Mouse (Mus musculus): ENCODE data around the gene Tm9sf4. TPM values are rescaled to one million over a fixed set of nuclear protein-coding genes. Genes with fewer than 3 reads are reported as not detected.

Tm9sf4 gene
- polyA plus RNA-seq, 1 experiment = 43.4 TPM

DNA sequence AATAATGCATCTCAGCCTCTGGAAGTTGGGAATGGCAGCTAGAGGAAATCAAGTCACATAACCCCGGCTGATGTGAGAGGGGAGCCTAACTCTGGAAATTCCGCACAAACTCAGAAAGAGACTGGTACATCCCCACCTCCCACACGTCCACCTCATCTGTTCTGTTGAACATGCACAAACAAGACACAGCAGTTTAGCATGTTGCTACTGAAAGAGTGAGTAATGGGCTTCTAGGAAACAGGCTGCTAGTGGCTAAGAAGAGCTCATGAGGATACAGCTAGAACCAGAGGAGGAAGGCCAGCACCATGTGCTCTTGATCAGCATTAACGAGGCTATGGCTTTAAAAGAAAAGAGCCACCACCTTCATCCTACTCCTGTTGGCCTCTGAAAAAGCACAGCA, 76.8 kb downstream of the Tm9sf4 start:
- H3K79me3 ChIP-seq (ENCODE audit: low read depth) = peaks cover 38% of the 10 kb centered on the region
- H3ac ChIP-seq (ENCODE audit: control insufficient read depth, insufficient read length, low read depth) = no peak overlapping the region
- H3K36me3 ChIP-seq (ENCODE audit: control insufficient read depth, insufficient read depth) = peaks cover 46% of the 10 kb centered on the region
- TF ChIP-seq CTCF (IDR thresholded peaks at IDR 0.05; ENCODE audit: control insufficient read depth, insufficient read depth, insufficient read length) (no peak), MYOD1 (IDR thresholded peaks at IDR 0.05; ENCODE audit: control insufficient read depth, insufficient read length, low read depth) (no peak), CEBPB (IDR thresholded peaks at IDR 0.05; ENCODE audit: low read depth) (no peak), USF1 (IDR thresholded peaks at IDR 0.05; ENCODE audit: low read depth) (no peak), FOSL1 (IDR thresholded peaks at IDR 0.05; ENCODE audit: insufficient read depth, low read length, poor library complexity, severe bottlenecking) (no peak), MAX (IDR thresholded peaks at IDR 0.05) (no peak), MYOG (IDR thresholded peaks at IDR 0.05; ENCODE audit: control insufficient read depth, extremely low read depth, insufficient read length) (no peak)
- no peaks in the 10 kb centered on the region for H3K27me3 ChIP-seq (ENCODE audit: control insufficient read depth, insufficient read depth, insufficient read length)
- no peak overlapping the region for H3K4me3 ChIP-seq (ENCODE audit: insufficient read depth, poor library complexity, severe bottlenecking)
- peaks cover 75% of the 10 kb centered on the region for H3K79me2 ChIP-seq (ENCODE audit: control insufficient read depth, insufficient read depth)

DNA sequence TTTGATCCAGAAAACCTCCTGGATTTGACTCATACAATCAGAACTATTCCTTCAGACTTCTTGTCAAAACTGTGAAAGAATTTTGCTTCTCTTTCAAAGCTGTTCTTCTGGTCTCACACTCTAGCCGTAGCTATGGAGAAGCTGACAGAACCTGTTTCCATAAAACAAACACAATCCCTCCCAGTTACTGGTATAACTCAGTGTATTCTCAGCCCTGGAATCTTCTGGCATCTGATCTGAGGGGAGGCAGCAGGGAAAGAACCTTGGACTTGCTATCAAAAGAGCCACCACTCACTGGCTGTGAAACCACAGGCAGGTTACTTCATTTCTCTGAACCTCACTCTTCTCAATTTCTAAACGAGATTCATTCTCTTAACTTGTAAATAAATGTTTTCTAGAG, 77.3 kb downstream of the Tm9sf4 start:
- H3ac ChIP-seq (ENCODE audit: control insufficient read depth, insufficient read length, low read depth) = no peak overlapping the region
- H3K36me3 ChIP-seq (ENCODE audit: control insufficient read depth, insufficient read depth) = peaks cover 41% of the 10 kb centered on the region
- TF ChIP-seq MYOG (IDR thresholded peaks at IDR 0.05; ENCODE audit: control insufficient read depth, extremely low read depth, insufficient read length) = no peak
- TF ChIP-seq MAX (IDR thresholded peaks at IDR 0.05) = no peak
- TF ChIP-seq USF1 (IDR thresholded peaks at IDR 0.05; ENCODE audit: low read depth) = no peak
- no peak for TF ChIP-seq CEBPB (IDR thresholded peaks at IDR 0.05; ENCODE audit: low read depth)
- no peak for TF ChIP-seq MYOD1 (IDR thresholded peaks at IDR 0.05; ENCODE audit: control insufficient read depth, insufficient read length, low read depth)
- no peak for TF ChIP-seq CTCF (IDR thresholded peaks at IDR 0.05; ENCODE audit: control insufficient read depth, insufficient read depth, insufficient read length)
- no peak for TF ChIP-seq FOSL1 (IDR thresholded peaks at IDR 0.05; ENCODE audit: insufficient read depth, low read length, poor library complexity, severe bottlenecking)
- H3K27me3 ChIP-seq (ENCODE audit: control insufficient read depth, insufficient read depth, insufficient read length) = no peaks in the 10 kb centered on the region
- no peak overlapping the region for H3K4me3 ChIP-seq (ENCODE audit: insufficient read depth, poor library complexity, severe bottlenecking)
- peaks cover 38% of the 10 kb centered on the region for H3K79me3 ChIP-seq (ENCODE audit: low read depth)
- peaks cover 81% of the 10 kb centered on the region for H3K79me2 ChIP-seq (ENCODE audit: control insufficient read depth, insufficient read depth)

DNA sequence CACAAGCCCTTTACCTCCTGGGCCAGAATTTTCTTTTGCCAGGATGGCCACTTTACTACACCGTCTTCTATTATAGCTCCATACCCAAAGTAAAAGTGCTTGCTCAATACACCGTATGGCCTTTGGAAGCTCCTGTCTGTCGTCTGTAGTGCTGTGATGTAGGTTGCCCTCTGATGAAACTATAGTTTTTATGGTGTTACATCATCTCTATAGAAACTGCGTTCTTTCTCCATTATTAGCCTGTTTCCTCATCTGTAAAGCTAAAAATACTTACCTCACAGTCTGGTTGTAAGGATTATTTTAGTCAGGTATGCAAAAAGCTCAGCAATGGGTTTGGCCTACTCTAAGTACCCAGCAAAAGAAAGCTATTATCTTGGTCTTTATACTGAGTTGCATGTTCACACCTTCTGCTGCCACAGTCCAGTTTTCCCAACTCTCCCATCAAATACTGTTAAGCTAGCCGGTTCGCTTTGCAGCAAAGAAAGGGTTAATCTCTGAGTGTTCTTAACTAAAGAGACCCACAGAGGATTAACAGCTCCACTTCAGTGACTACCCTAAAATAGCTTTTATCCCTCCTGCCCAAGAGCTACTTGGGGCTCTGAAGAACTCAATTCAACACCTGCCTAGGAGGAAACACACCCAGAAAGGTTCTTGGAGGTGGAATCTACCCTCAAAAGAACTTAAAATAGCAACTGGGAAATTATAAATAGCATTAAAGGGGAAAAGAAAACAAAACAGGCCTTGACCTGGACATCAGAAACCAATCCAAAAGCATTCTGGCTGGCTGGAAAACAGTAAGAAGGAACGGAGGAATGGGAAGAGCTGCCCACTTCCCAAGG, 78.1 kb downstream of the Tm9sf4 start:
- Histone ChIP-seq H3K27me3 (ENCODE audit: control insufficient read depth, insufficient read depth, insufficient read length) (no peaks in the 10 kb centered on the region), H3K36me3 (ENCODE audit: control insufficient read depth, insufficient read depth) (peaks cover 32% of the 10 kb centered on the region), H3K79me3 (ENCODE audit: low read depth) (peaks cover 38% of the 10 kb centered on the region), H3K79me2 (ENCODE audit: control insufficient read depth, insufficient read depth) (peaks cover 82% of the 10 kb centered on the region), H3ac (ENCODE audit: control insufficient read depth, insufficient read length, low read depth) (no peak overlapping the region), H3K4me3 (ENCODE audit: insufficient read depth, poor library complexity, severe bottlenecking) (no peak overlapping the region)
- no peak for TF ChIP-seq MYOG (IDR thresholded peaks at IDR 0.05; ENCODE audit: control insufficient read depth, extremely low read depth, insufficient read length)

DNA sequence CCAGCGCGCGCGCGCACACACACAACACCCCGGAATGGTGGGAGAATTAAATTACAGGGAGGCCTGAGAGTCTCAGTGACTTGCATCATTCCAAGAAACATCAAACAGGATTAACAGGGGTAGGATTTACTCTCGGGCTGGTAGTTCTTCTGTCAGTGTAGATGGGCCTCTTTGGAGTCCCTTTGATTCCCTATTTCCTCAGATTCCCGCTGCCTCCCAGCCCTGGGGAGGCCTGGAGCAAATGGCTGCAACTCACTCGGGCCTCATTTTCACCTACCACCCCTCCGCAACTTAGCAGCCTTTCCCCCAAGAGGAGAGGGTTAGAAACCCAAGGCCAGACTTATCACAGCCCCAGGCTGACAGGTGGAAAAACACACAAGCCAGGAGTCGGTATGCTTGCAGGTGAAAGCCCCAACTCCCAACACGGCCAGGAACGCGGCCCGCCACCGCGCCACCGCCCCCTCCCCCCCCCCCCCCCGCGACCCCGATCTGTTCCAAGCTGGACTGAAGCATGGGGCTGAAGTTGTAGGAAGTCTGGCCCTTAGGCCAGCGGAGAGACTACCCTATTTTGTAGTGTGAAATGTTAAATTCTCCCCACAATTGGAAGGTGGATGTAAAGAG, 78.9 kb downstream of the Tm9sf4 start:
- peak overlapping the region; percentile 72 for H3ac ChIP-seq (ENCODE audit: control insufficient read depth, insufficient read length, low read depth)
- H3K79me3 ChIP-seq (ENCODE audit: low read depth) = peaks cover 38% of the 10 kb centered on the region
- TF ChIP-seq CTCF (IDR thresholded peaks at IDR 0.05; ENCODE audit: control insufficient read depth, insufficient read depth, insufficient read length) = no peak
- TF ChIP-seq MYOG (IDR thresholded peaks at IDR 0.05; ENCODE audit: control insufficient read depth, extremely low read depth, insufficient read length) = no peak
- no peak for TF ChIP-seq FOSL1 (IDR thresholded peaks at IDR 0.05; ENCODE audit: insufficient read depth, low read length, poor library complexity, severe bottlenecking)
- no peak for TF ChIP-seq USF1 (IDR thresholded peaks at IDR 0.05; ENCODE audit: low read depth)
- no peak for TF ChIP-seq MAX (IDR thresholded peaks at IDR 0.05)
- no peak for TF ChIP-seq CEBPB (IDR thresholded peaks at IDR 0.05; ENCODE audit: low read depth)
- no peak for TF ChIP-seq MYOD1 (IDR thresholded peaks at IDR 0.05; ENCODE audit: control insufficient read depth, insufficient read length, low read depth)
- H3K36me3 ChIP-seq (ENCODE audit: control insufficient read depth, insufficient read depth) = peaks cover 25% of the 10 kb centered on the region
- peaks cover 82% of the 10 kb centered on the region for H3K79me2 ChIP-seq (ENCODE audit: control insufficient read depth, insufficient read depth)
- no peaks in the 10 kb centered on the region for H3K27me3 ChIP-seq (ENCODE audit: control insufficient read depth, insufficient read depth, insufficient read length)
- H3K4me3 ChIP-seq (ENCODE audit: insufficient read depth, poor library complexity, severe bottlenecking) = peak overlapping the region; percentile 83

DNA sequence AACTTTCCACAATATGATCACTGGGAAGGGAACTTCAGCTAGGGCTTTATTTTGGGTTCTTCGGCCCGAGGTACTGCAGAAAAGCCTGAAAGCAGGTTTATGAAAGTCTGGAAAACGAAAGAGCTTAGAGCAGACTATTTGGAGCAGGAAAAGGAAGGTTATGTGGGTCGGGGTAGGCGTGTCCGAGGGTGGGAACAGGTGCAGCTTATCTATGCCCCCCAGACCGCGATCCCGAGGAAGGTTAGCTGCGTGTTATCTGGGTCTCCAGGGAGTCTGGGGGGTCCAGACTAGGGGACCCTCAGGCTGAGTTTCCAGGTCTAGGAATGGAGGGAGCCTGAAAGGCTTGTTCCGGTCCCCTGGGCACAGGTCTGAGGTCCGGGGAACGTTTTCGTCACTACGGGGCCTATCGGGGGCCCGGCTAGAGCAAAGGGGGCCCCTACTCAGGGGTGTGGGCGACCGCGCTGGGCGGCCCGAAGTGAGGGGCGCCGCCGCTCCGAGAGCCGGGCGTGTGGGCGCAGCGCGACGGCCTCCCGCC, 79.7 kb downstream of the Tm9sf4 start:
- Histone ChIP-seq H3ac (ENCODE audit: control insufficient read depth, insufficient read length, low read depth) (peak overlapping the region; percentile 72), H3K4me3 (ENCODE audit: insufficient read depth, poor library complexity, severe bottlenecking) (peak overlapping the region; percentile 83), H3K36me3 (ENCODE audit: control insufficient read depth, insufficient read depth) (peaks cover 18% of the 10 kb centered on the region), H3K79me3 (ENCODE audit: low read depth) (peaks cover 38% of the 10 kb centered on the region), H3K79me2 (ENCODE audit: control insufficient read depth, insufficient read depth) (peaks cover 78% of the 10 kb centered on the region), H3K27me3 (ENCODE audit: control insufficient read depth, insufficient read depth, insufficient read length) (no peaks in the 10 kb centered on the region)
- TF ChIP-seq MYOG (IDR thresholded peaks at IDR 0.05; ENCODE audit: control insufficient read depth, extremely low read depth, insufficient read length) (no peak), FOSL1 (IDR thresholded peaks at IDR 0.05; ENCODE audit: insufficient read depth, low read length, poor library complexity, severe bottlenecking) (no peak), MAX (IDR thresholded peaks at IDR 0.05) (no peak), CEBPB (IDR thresholded peaks at IDR 0.05; ENCODE audit: low read depth) (no peak), MYOD1 (IDR thresholded peaks at IDR 0.05; ENCODE audit: control insufficient read depth, insufficient read length, low read depth) (no peak), CTCF (IDR thresholded peaks at IDR 0.05; ENCODE audit: control insufficient read depth, insufficient read depth, insufficient read length) (no peak), USF1 (IDR thresholded peaks at IDR 0.05; ENCODE audit: low read depth) (no peak)
